In the genomic region with DNA sequence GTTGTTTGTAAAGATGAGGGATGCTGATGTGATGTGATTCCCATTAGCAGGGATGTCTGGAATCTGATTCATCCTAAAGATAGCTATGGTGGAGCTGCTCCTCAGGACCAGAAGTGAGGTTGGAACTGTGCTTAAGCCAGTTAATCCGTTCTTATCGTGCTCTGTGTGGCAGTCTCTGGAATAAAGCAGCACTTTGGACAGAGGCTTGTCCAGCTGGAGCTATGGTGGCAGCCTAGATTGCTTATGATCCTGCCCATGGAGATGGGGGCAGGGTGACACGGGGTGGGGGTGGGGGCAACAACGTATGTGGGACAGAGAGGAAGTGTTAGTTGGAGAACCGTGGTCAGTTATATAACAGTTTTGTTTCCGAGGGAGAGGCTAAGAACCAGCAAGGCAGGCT, we compare ENCODE assay signal across 9 mouse cellular contexts.
DNase-seq lines count a peak whose midpoint lies in the region; ATAC-seq and TF ChIP-seq lines count a peak whose summit lies in the region.
"Had no signal": no experiment of that assay in that cellular context is flagged by ENCODE, and none has a peak within 500 bp of the region (broad histone marks: within the 10 kb centered on the region; RNA-seq: fewer than 3 reads in every experiment).

No protein-coding gene starts in this region.

- H3K9ac ChIP-seq in kidney, embryonic 15.5 days: no peak overlapping the region
- no peak overlapping the region for H3K9ac ChIP-seq in embryonic facial prominence, embryonic 13.5 days
- H3K9ac ChIP-seq in hindbrain, postnatal 0 days (replicated peaks; ENCODE audit: low read length): no peak overlapping the region
- 0 out of 2 replicates have a peak overlapping the region, but pooled peaks have one; percentile 9 for H3K9ac ChIP-seq in neural tube, embryonic 14.5 days (replicated peaks; ENCODE audit: low read depth, low read length)

- no peaks in the 10 kb centered on the region for H3K36me3 ChIP-seq in kidney, embryonic 15.5 days
- no peaks in the 10 kb centered on the region for H3K36me3 ChIP-seq in embryonic facial prominence, embryonic 13.5 days
- H3K36me3 ChIP-seq in hindbrain, postnatal 0 days (ENCODE audit: insufficient read depth, low read length): no peaks in the 10 kb centered on the region
- H3K36me3 ChIP-seq in neural tube, embryonic 14.5 days (ENCODE audit: control insufficient read depth, insufficient read depth, low read length): no peaks in the 10 kb centered on the region

- no peak for ATAC-seq in kidney, embryonic 15.5 days (replicated peaks; ENCODE audit: low FRiP score)
- no peak for ATAC-seq in embryonic facial prominence, embryonic 13.5 days (ENCODE audit: insufficient number of reproducible peaks, insufficient read depth, low FRiP score, low TSS enrichment, low read depth)
- ATAC-seq in hindbrain, postnatal 0 days: no peak
- ATAC-seq in neural tube, embryonic 14.5 days (ENCODE audit: low read depth): no peak

- peak overlapping the region; percentile 88 for H3K4me3 ChIP-seq in kidney, embryonic 15.5 days (replicated peaks)
- peak overlapping the region; percentile 74 for H3K4me3 ChIP-seq in embryonic facial prominence, embryonic 13.5 days
- H3K4me3 ChIP-seq in hindbrain, postnatal 0 days (ENCODE audit: low read length): peak overlapping the region; percentile 92
- H3K4me3 ChIP-seq in neural tube, embryonic 14.5 days (ENCODE audit: low read depth, low read length): peak overlapping the region; percentile 89; the same call in 1 of the 2 replicates

- TF ChIP-seq CTCF in hindbrain, postnatal 0 days (IDR thresholded peaks at IDR 0.05; ENCODE audit: low read depth): no peak

- H3K27me3 ChIP-seq in kidney, embryonic 15.5 days: no peaks in the 10 kb centered on the region
- H3K27me3 ChIP-seq in embryonic facial prominence, embryonic 13.5 days: no peaks in the 10 kb centered on the region
- H3K27me3 ChIP-seq in hindbrain, postnatal 0 days (ENCODE audit: insufficient read depth, low read length): no peaks in the 10 kb centered on the region
- no peaks in the 10 kb centered on the region for H3K27me3 ChIP-seq in neural tube, embryonic 14.5 days (ENCODE audit: control insufficient read depth, insufficient read depth, low read length)

- peak overlapping the region; percentile 73 for H3K4me2 ChIP-seq in kidney, embryonic 15.5 days
- H3K4me2 ChIP-seq in embryonic facial prominence, embryonic 13.5 days: peak overlapping the region; percentile 83
- H3K4me2 ChIP-seq in hindbrain, postnatal 0 days (ENCODE audit: low read depth, low read length): peak overlapping the region; percentile 71
- H3K4me2 ChIP-seq in neural tube, embryonic 14.5 days (ENCODE audit: low read depth, low read length): peak overlapping the region; percentile 63

- no peaks in the 10 kb centered on the region for H3K9me3 ChIP-seq in kidney, embryonic 15.5 days (replicated peaks)
- no peaks in the 10 kb centered on the region for H3K9me3 ChIP-seq in embryonic facial prominence, embryonic 13.5 days
- no peaks in the 10 kb centered on the region for H3K9me3 ChIP-seq in hindbrain, postnatal 0 days (ENCODE audit: low read length)
- H3K9me3 ChIP-seq in neural tube, embryonic 14.5 days (ENCODE audit: control insufficient read depth, low read length): no peaks in the 10 kb centered on the region

- WGBS in kidney, embryonic 15.5 days: 5% methylated on average over 6 of the region's 6 CpGs
- 13% methylated on average over 6 of the region's 6 CpGs for WGBS in embryonic facial prominence, embryonic 13.5 days
- 12% methylated on average over 6 of the region's 6 CpGs for WGBS in hindbrain, postnatal 0 days
- WGBS in neural tube, embryonic 14.5 days: 19% methylated on average over 6 of the region's 6 CpGs

- no peak overlapping the region for H3K27ac ChIP-seq in kidney, embryonic 15.5 days
- H3K27ac ChIP-seq in embryonic facial prominence, embryonic 13.5 days: no peak overlapping the region
- no peak overlapping the region for H3K27ac ChIP-seq in hindbrain, postnatal 0 days
- H3K27ac ChIP-seq in neural tube, embryonic 14.5 days (ENCODE audit: low read depth, low read length): no peak overlapping the region

- DNase-seq in kidney, adult 8-10 months: no peak
- no peak for DNase-seq in hindbrain, postnatal 0 days (ENCODE audit: low spot score)
- DNase-seq in frontal cortex, postnatal 25 days (ENCODE audit: low spot score in 2 of 2): no peak
- DNase-seq in layer of hippocampus, adult 18-20 months (ENCODE audit: low spot score in 2 of 2): no peak
- DNase-seq in testis, postnatal 10 days (ENCODE audit: low spot score): no peak
- DNase-seq: cerebellum, adult 9-10 months had no signal

- H3K4me1 ChIP-seq in kidney, embryonic 15.5 days: peaks cover 24% of the 10 kb centered on the region
- H3K4me1 ChIP-seq in embryonic facial prominence, embryonic 13.5 days: peaks cover 30% of the 10 kb centered on the region
- H3K4me1 ChIP-seq in hindbrain, postnatal 0 days (ENCODE audit: insufficient read depth, low read length): peaks cover 13% of the 10 kb centered on the region
- peaks cover 18% of the 10 kb centered on the region for H3K4me1 ChIP-seq in neural tube, embryonic 14.5 days (ENCODE audit: control insufficient read depth, insufficient read depth, low read length)
